Comparison of ENCODE assay signal across 8 mouse cellular contexts in the genomic region with DNA sequence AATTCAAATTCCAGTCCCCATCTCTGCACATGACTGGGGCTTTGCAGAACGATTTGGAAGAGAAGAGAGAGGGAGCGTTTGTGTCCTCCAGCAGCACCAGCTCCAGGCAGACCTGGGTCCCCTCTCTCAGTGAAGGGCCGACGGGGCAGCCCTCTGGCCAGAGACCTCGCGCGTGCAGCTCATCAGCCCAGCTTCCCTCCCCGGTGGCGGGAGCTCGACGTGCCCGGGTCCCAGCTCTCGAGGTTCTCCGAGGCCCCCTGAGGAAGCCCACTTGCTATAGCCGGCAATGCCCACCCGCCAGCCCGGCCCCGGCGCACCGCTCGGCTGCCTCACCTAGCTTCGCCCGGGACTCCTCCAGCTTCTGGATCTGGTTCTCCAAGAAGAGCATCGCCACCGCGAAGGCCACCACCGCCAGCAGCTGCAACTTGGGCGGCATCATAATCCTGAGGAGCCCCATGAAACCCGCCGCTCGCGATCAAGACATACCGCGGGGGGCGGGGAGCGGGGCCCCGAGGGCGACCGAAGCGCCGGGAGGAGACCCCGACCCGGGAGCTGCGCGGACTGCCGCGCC. TPM values are rescaled to one million over a fixed set of nuclear protein-coding genes. Genes with fewer than 3 reads are reported as not detected.
A peak's percentile ranks its signal among the peaks of the same experiment; 100 is the strongest.
DNase-seq lines count a peak whose midpoint lies in the region; ATAC-seq and TF ChIP-seq lines count a peak whose summit lies in the region.

No protein-coding gene starts in this region.

- no peak for TF ChIP-seq EP300 in stomach, postnatal 0 days (optimal IDR thresholded peaks at IDR 0.05)

- H3K9me3 ChIP-seq in forebrain, embryonic 10.5 days: no peaks in the 10 kb centered on the region
- H3K9me3 ChIP-seq in hindbrain, embryonic 12.5 days (replicated peaks): no peaks in the 10 kb centered on the region
- H3K9me3 ChIP-seq in limb, embryonic 13.5 days: no peaks in the 10 kb centered on the region
- no peaks in the 10 kb centered on the region for H3K9me3 ChIP-seq in midbrain, embryonic 10.5 days (replicated peaks)
- no peaks in the 10 kb centered on the region for H3K9me3 ChIP-seq in stomach, postnatal 0 days (ENCODE audit: control insufficient read depth, low read length)

- ATAC-seq in hindbrain, embryonic 12.5 days (ENCODE audit: low FRiP score): peak; percentile 21
- ATAC-seq in limb, embryonic 13.5 days (ENCODE audit: low FRiP score, low read depth): peak; percentile 9
- ATAC-seq in stomach, postnatal 0 days (ENCODE audit: low FRiP score, low TSS enrichment): peak; percentile 14

- DNase-seq in left cerebral cortex, adult 11 months (ENCODE audit: low spot score): peak; percentile 45
- DNase-seq in left cerebral cortex, postnatal 4 days: no peak
- DNase-seq in MN1 (ENCODE audit: low spot score): peak; percentile 55
- DNase-seq in forebrain, embryonic 10.5 days (ENCODE audit: extremely low spot score, low spot score): peak; percentile 69
- peak; percentile 67 for DNase-seq in midbrain, embryonic 10.5 days (ENCODE audit: low spot score)
- DNase-seq in stomach, postnatal 0 days (ENCODE audit: low spot score): peak; percentile 60

- H3K4me1 ChIP-seq in forebrain, embryonic 10.5 days: peaks cover 39% of the 10 kb centered on the region
- peaks cover 26% of the 10 kb centered on the region for H3K4me1 ChIP-seq in hindbrain, embryonic 12.5 days
- H3K4me1 ChIP-seq in limb, embryonic 13.5 days: peaks cover 36% of the 10 kb centered on the region
- H3K4me1 ChIP-seq in midbrain, embryonic 10.5 days: peaks cover 33% of the 10 kb centered on the region
- H3K4me1 ChIP-seq in stomach, postnatal 0 days (replicated peaks; ENCODE audit: control insufficient read depth, insufficient read depth): peaks cover 8% of the 10 kb centered on the region; the same call in 1 of the 2 replicates

- peaks cover 19% of the 10 kb centered on the region for H3K36me3 ChIP-seq in forebrain, embryonic 10.5 days (replicated peaks)
- H3K36me3 ChIP-seq in hindbrain, embryonic 12.5 days: no peaks in the 10 kb centered on the region; the same call in 1 of the 2 replicates
- H3K36me3 ChIP-seq in limb, embryonic 13.5 days: peaks cover 16% of the 10 kb centered on the region
- H3K36me3 ChIP-seq in midbrain, embryonic 10.5 days: peaks cover 19% of the 10 kb centered on the region
- H3K36me3 ChIP-seq in stomach, postnatal 0 days (ENCODE audit: control insufficient read depth, insufficient read depth, low read length): 0 out of 2 replicates have a peak, but pooled peaks cover 3% of the 10 kb centered on the region

- no peak for TF ChIP-seq CTCF in stomach, postnatal 0 days (IDR thresholded peaks at IDR 0.05; ENCODE audit: low read depth)

- H3K27ac ChIP-seq in forebrain, embryonic 10.5 days: peak overlapping the region; percentile 98
- peak overlapping the region; percentile 93 for H3K27ac ChIP-seq in hindbrain, embryonic 12.5 days
- H3K27ac ChIP-seq in limb, embryonic 13.5 days: peak overlapping the region; percentile 86
- H3K27ac ChIP-seq in midbrain, embryonic 10.5 days (replicated peaks): peak overlapping the region; percentile 94
- H3K27ac ChIP-seq in stomach, postnatal 0 days (replicated peaks): peak overlapping the region; percentile 85

- peak overlapping the region; percentile 90 for H3K4me2 ChIP-seq in hindbrain, embryonic 12.5 days (replicated peaks)
- H3K4me2 ChIP-seq in limb, embryonic 13.5 days (replicated peaks): peak overlapping the region; percentile 95
- peak overlapping the region; percentile 99 for H3K4me2 ChIP-seq in stomach, postnatal 0 days (replicated peaks; ENCODE audit: low read depth)

- H3K27me3 ChIP-seq in forebrain, embryonic 10.5 days (ENCODE audit: poor library complexity, severe bottlenecking): no peaks in the 10 kb centered on the region
- no peaks in the 10 kb centered on the region for H3K27me3 ChIP-seq in hindbrain, embryonic 12.5 days
- no peaks in the 10 kb centered on the region for H3K27me3 ChIP-seq in limb, embryonic 13.5 days
- H3K27me3 ChIP-seq in midbrain, embryonic 10.5 days (ENCODE audit: low read depth, poor library complexity, severe bottlenecking): no peaks in the 10 kb centered on the region
- H3K27me3 ChIP-seq in stomach, postnatal 0 days (ENCODE audit: control insufficient read depth, insufficient read depth, low read length): no peaks in the 10 kb centered on the region

- intact Hi-C loops in left cerebral cortex, postnatal 4 days (cut with DNase I): loop anchor here (10.0 kb wide), 1 partner anchor 115 kb away; no protein-coding TSS in a partner anchor

- peak overlapping the region; percentile 89 for H3K4me3 ChIP-seq in forebrain, embryonic 10.5 days
- H3K4me3 ChIP-seq in hindbrain, embryonic 12.5 days: peak overlapping the region; percentile 81
- peak overlapping the region; percentile 89 for H3K4me3 ChIP-seq in limb, embryonic 13.5 days
- H3K4me3 ChIP-seq in midbrain, embryonic 10.5 days: peak overlapping the region; percentile 77
- peak overlapping the region; percentile 90 for H3K4me3 ChIP-seq in stomach, postnatal 0 days (ENCODE audit: low read depth, low read length)

- peak overlapping the region; percentile 90 for H3K9ac ChIP-seq in hindbrain, embryonic 12.5 days
- H3K9ac ChIP-seq in limb, embryonic 13.5 days: peak overlapping the region; percentile 89
- peak overlapping the region; percentile 89 for H3K9ac ChIP-seq in stomach, postnatal 0 days (ENCODE audit: low read length)

- under 1% methylated on average over 47 of the region's 47 CpGs for WGBS in forebrain, embryonic 10.5 days
- under 1% methylated on average over 47 of the region's 47 CpGs for WGBS in hindbrain, embryonic 12.5 days
- WGBS in limb, embryonic 13.5 days: under 1% methylated on average over 42 of the region's 47 CpGs
- under 1% methylated on average over 44 of the region's 47 CpGs for WGBS in midbrain, embryonic 10.5 days
- 0% methylated on average over 26 of the region's 47 CpGs for WGBS in stomach, postnatal 0 days

RNA-seq across cellular contexts. Expression of gene Hs2st1, which starts 0.5 kb away (rescaled TPM):
- total RNA-seq in left cerebral cortex, postnatal 4 days (2021): 10 to 100 TPM; 56.3 to 60.1 TPM
- polyA plus RNA-seq in forebrain, embryonic 10.5 days (2016; fragmentation: Nextera tagmentation; extraction: Ambion mirVana): 12.4 and 13.7 TPM in 2 replicates
- polyA plus RNA-seq in hindbrain, embryonic 12.5 days (2016; fragmentation: Nextera tagmentation; extraction: Ambion mirVana): 24.1 and 25.1 TPM in 2 replicates
- polyA plus RNA-seq in limb, embryonic 13.5 days (2015; fragmentation: Nextera tagmentation; extraction: Ambion mirVana): 13.8 and 16.0 TPM in 2 replicates
- 14.9 and 15.1 TPM in 2 replicates for polyA plus RNA-seq in midbrain, embryonic 10.5 days (2016; fragmentation: Nextera tagmentation; extraction: Ambion mirVana)
- 5.1 and 5.8 TPM in 2 replicates for polyA plus RNA-seq in stomach, postnatal 0 days (2015; fragmentation: Nextera tagmentation; extraction: Ambion mirVana)

RNA-seq across cellular contexts. Expression of gene Selenof, which starts 0.6 kb away (rescaled TPM):
- 100 to 1,000 TPM; 248 to 253 TPM for total RNA-seq in left cerebral cortex, postnatal 4 days (2021)
- 480 and 492 TPM in 2 replicates for polyA plus RNA-seq in forebrain, embryonic 10.5 days (2016; fragmentation: Nextera tagmentation; extraction: Ambion mirVana)
- 452 and 477 TPM in 2 replicates for polyA plus RNA-seq in hindbrain, embryonic 12.5 days (2016; fragmentation: Nextera tagmentation; extraction: Ambion mirVana)
- polyA plus RNA-seq in limb, embryonic 13.5 days (2015; fragmentation: Nextera tagmentation; extraction: Ambion mirVana): 655 and 661 TPM in 2 replicates
- 513 and 526 TPM in 2 replicates for polyA plus RNA-seq in midbrain, embryonic 10.5 days (2016; fragmentation: Nextera tagmentation; extraction: Ambion mirVana)
- 546 and 560 TPM in 2 replicates for polyA plus RNA-seq in stomach, postnatal 0 days (2015; fragmentation: Nextera tagmentation; extraction: Ambion mirVana)
